Mouse (Mus musculus): ENCODE measurements around the gene Styk1. TPM values are rescaled to one million over a fixed set of nuclear protein-coding genes. Genes with fewer than 3 reads are reported as not detected.
A peak's percentile ranks its signal among the peaks of the same experiment; 100 is the strongest.

The Styk1 gene
- 1 to 10 TPM in 2 of 4 experiments, under 1 TPM in 2; 0.28 to 1.1 (median 0.95) TPM for total RNA-seq (2022)

- DNase-seq, result peak; percentile 70
These were observed at the start of gene Styk1 for GRCm38 (mm10) chr6:131353352-131353919. Styk1 (minus strand) TSS chr6:131353597.

- DNase-seq, result no peak
These were observed 49.6 kb upstream of the Styk1 start for GRCm38 (mm10) chr6:131403036-131403435.

- DNase-seq, result no peak
These were observed 49.2 kb upstream of the Styk1 start for GRCm38 (mm10) chr6:131402606-131403005.

- no peak for DNase-seq
These were observed 47.9 kb upstream of the Styk1 start for GRCm38 (mm10) chr6:131401259-131401658.

GRCm38 (mm10) chr6:131396650-131397049 lies 43.3 kb upstream of the Styk1 start:
- DNase-seq, result no peak

GRCm38 (mm10) chr6:131393873-131394660 lies 40.7 kb upstream of the Styk1 start:
- DNase-seq, result no peak

- peak; percentile 78 for DNase-seq
These were observed 34.9 kb upstream of the Styk1 start, which contains the start of gene Ybx3 for GRCm38 (mm10) chr6:131388040-131389021. Ybx3 (minus strand) TSS chr6:131388476.

GRCm38 (mm10) chr6:131387221-131388039 lies 34.0 kb upstream of the Styk1 start:
- peak; percentile 57 for DNase-seq

- no peak for DNase-seq
These were observed 33.1 kb upstream of the Styk1 start for GRCm38 (mm10) chr6:131386416-131387019.

- no peak for DNase-seq
These were observed 32.1 kb upstream of the Styk1 start for GRCm38 (mm10) chr6:131385469-131385868.

GRCm38 (mm10) chr6:131383713-131384330 lies 30.4 kb upstream of the Styk1 start:
- DNase-seq, result no peak

- no peak for DNase-seq
These were observed 29.6 kb upstream of the Styk1 start for GRCm38 (mm10) chr6:131382984-131383337.

- DNase-seq, result peak; percentile 36
These were observed 29.0 kb upstream of the Styk1 start for GRCm38 (mm10) chr6:131382232-131382983.

- no peak for DNase-seq
These were observed 25.5 kb upstream of the Styk1 start for GRCm38 (mm10) chr6:131378858-131379428.

- DNase-seq, result no peak
These were observed 24.0 kb upstream of the Styk1 start for GRCm38 (mm10) chr6:131377378-131377777.

GRCm38 (mm10) chr6:131374594-131375340 lies 21.4 kb upstream of the Styk1 start:
- no peak for DNase-seq

- DNase-seq, result no peak
These were observed 19.8 kb upstream of the Styk1 start for GRCm38 (mm10) chr6:131373160-131373559.

- DNase-seq, result no peak
These were observed 17.4 kb upstream of the Styk1 start for GRCm38 (mm10) chr6:131370767-131371166.
